Mouse (Mus musculus) intestine, postnatal 0 days (tissue): ENCODE results near the gene Krtap28-13. TPM values are rescaled to one million over a fixed set of nuclear protein-coding genes. Genes with fewer than 3 reads are reported as not detected.

ENCODE experiments used
- ATAC-seq: fragments of 200-750 bp; cut with Nextera tagmentation; 2 replicates; pipeline ENCODE4 v1.8.0; 2017; ENCODE audit warnings: mild to moderate bottlenecking, moderate TSS enrichment, moderate library complexity
- H3K27ac ChIP-seq: fragments of 300-500 bp; sonication (generic); 2 replicates; pipeline ENCODE4 v1.5.1; 2014; ENCODE audit warnings: mild to moderate bottlenecking, low read depth, low read length, moderate library complexity
- H3K27me3 ChIP-seq: fragments of 300-500 bp; sonication (generic); replicated peaks from 2 replicates; pipeline ENCODE4 v1.6.1; 2014; ENCODE audit warnings: low read length, mixed read lengths; ENCODE audit not compliant: control insufficient read depth, insufficient read depth
- H3K36me3 ChIP-seq: fragments of 300-500 bp; sonication (generic); 2 replicates; pipeline ENCODE4 v1.6.1; 2014; ENCODE audit warnings: mild to moderate bottlenecking, moderate library complexity; ENCODE audit not compliant: control insufficient read depth, insufficient read depth
- H3K4me1 ChIP-seq: fragments of 300-500 bp; sonication (generic); replicated peaks from 2 replicates; pipeline ENCODE4 v1.6.1; 2014; ENCODE audit warnings: antibody characterized with exemption, low read length, mixed read lengths; ENCODE audit not compliant: control insufficient read depth, insufficient read depth
- H3K4me2 ChIP-seq: fragments of 300-500 bp; sonication (generic); replicated peaks from 2 replicates; pipeline ENCODE4 v1.6.1; 2014; ENCODE audit warnings: low read depth, mild to moderate bottlenecking, moderate library complexity
- H3K4me3 ChIP-seq: fragments of 300-500 bp; sonication (generic); 2 replicates; pipeline ENCODE4 v1.5.1; 2014; ENCODE audit warnings: low read depth, low read length
- H3K9ac ChIP-seq: fragments of 300-500 bp; sonication (generic); 2 replicates; pipeline ENCODE4 v1.6.1; 2014; ENCODE audit warnings: mild to moderate bottlenecking, low read depth, low read length
- H3K9me3 ChIP-seq: fragments of 300-500 bp; sonication (generic); 2 replicates; pipeline ENCODE4 v1.6.1; 2016; ENCODE audit warnings: mixed run types; ENCODE audit not compliant: control insufficient read depth
- CTCF ChIP-seq: sonication (generic); IDR thresholded peaks from 2 replicates; pipeline ENCODE4 v1.5.1; 2016; ENCODE audit warnings: low read depth, mild to moderate bottlenecking, control low read depth, antibody characterized with exemption, moderate library complexity
- WGBS: fragments of 180-500 bp; shearing (Covaris S2); extraction: QIAGEN DNeasy Blood & Tissue Kit; methylation state at CpG from one replicate; pipeline ENCODE4 v1.1.7; 2014; 5-methylcytosine and 5-hydroxymethylcytosine counted together
- polyA plus RNA-seq: library from polyadenylated mRNA; unstranded; fragments of >200 nt; fragmentation: Nextera tagmentation; extraction: Ambion mirVana; gene quantifications from 2 replicates; pipeline ENCODE4 v1.2.1, GENCODE M21; 2015

Krtap28-13 gene
- polyA plus RNA-seq, 1 experiment from 2014 or later, result 0.12 TPM

- no peak overlapping the region for H3K9ac ChIP-seq
- WGBS, result 52% methylated on average over 11 of the region's 11 CpGs
- ATAC-seq, result peak; percentile 49
- H3K9me3 ChIP-seq, result no peaks in the 10 kb centered on the region
- no peaks in the 10 kb centered on the region for H3K27me3 ChIP-seq
- H3K27ac ChIP-seq, result no peak overlapping the region
- H3K4me3 ChIP-seq, result no peak overlapping the region
- no peaks in the 10 kb centered on the region for H3K4me1 ChIP-seq
- peak overlapping the region; percentile 39 for H3K4me2 ChIP-seq
- peak; percentile 92 for TF ChIP-seq CTCF
- H3K36me3 ChIP-seq, result no peaks in the 10 kb centered on the region
Measured at GRCm38 (mm10) chr1:83076190-83076917, 15.6 kb downstream of the Krtap28-13 start.

- H3K9me3 ChIP-seq, result no peaks in the 10 kb centered on the region
- no peak for TF ChIP-seq CTCF
- H3K9ac ChIP-seq, result no peak overlapping the region
- no peak overlapping the region for H3K4me3 ChIP-seq
- H3K36me3 ChIP-seq, result no peaks in the 10 kb centered on the region
- no peaks in the 10 kb centered on the region for H3K4me1 ChIP-seq
- no peak overlapping the region for H3K4me2 ChIP-seq
- WGBS, result 84% methylated on average over 6 of the region's 6 CpGs
- ATAC-seq, result no peak
- H3K27me3 ChIP-seq, result no peaks in the 10 kb centered on the region
- no peak overlapping the region for H3K27ac ChIP-seq
Measured at GRCm38 (mm10) chr1:83077016-83077415, 16.3 kb downstream of the Krtap28-13 start.

GRCm38 (mm10) chr1:83084790-83085189, 24.1 kb downstream of the Krtap28-13 start:
- no peak overlapping the region for H3K4me3 ChIP-seq
- H3K9ac ChIP-seq, result no peak overlapping the region
- no peaks in the 10 kb centered on the region for H3K4me1 ChIP-seq
- ATAC-seq, result no peak
- no peak overlapping the region for H3K4me2 ChIP-seq
- WGBS, result 40% methylated on average over 2 of the region's 2 CpGs
- no peak for TF ChIP-seq CTCF
- H3K27ac ChIP-seq, result no peak overlapping the region
- H3K36me3 ChIP-seq, result no peaks in the 10 kb centered on the region
- no peaks in the 10 kb centered on the region for H3K9me3 ChIP-seq
- no peaks in the 10 kb centered on the region for H3K27me3 ChIP-seq

- Histone ChIP-seq H3K9ac (no peak overlapping the region), H3K27me3 (no peaks in the 10 kb centered on the region), H3K4me3 (no peak overlapping the region), H3K36me3 (no peaks in the 10 kb centered on the region), H3K27ac (no peak overlapping the region), H3K4me1 (0 out of 2 replicates have a peak, but pooled peaks cover under 1% of the 10 kb centered on the region), H3K9me3 (no peaks in the 10 kb centered on the region), H3K4me2 (no peak overlapping the region)
- TF ChIP-seq CTCF, result no peak
- ATAC-seq, result no peak
- WGBS, result 69% methylated on average over 3 of the region's 3 CpGs
Measured at GRCm38 (mm10) chr1:83091268-83091667, 30.5 kb downstream of the Krtap28-13 start.

GRCm38 (mm10) chr1:83096935-83097334, 36.2 kb downstream of the Krtap28-13 start:
- H3K4me1 ChIP-seq, result 0 out of 2 replicates have a peak, but pooled peaks cover 12% of the 10 kb centered on the region
- ATAC-seq, result peak; percentile 81
- H3K36me3 ChIP-seq, result no peaks in the 10 kb centered on the region
- no peak for TF ChIP-seq CTCF
- H3K27me3 ChIP-seq, result no peaks in the 10 kb centered on the region
- H3K9me3 ChIP-seq, result no peaks in the 10 kb centered on the region
- no peak overlapping the region for H3K4me2 ChIP-seq
- no peak overlapping the region for H3K9ac ChIP-seq
- H3K27ac ChIP-seq, result peak overlapping the region; percentile 73
- no peak overlapping the region for H3K4me3 ChIP-seq
- 44% methylated on average over 4 of the region's 4 CpGs for WGBS

- Histone ChIP-seq H3K36me3 (no peaks in the 10 kb centered on the region), H3K4me1 (0 out of 2 replicates have a peak, but pooled peaks cover 12% of the 10 kb centered on the region), H3K4me2 (no peak overlapping the region), H3K9me3 (no peaks in the 10 kb centered on the region), H3K27me3 (no peaks in the 10 kb centered on the region), H3K9ac (no peak overlapping the region), H3K4me3 (no peak overlapping the region), H3K27ac (no peak overlapping the region)
- ATAC-seq, result no peak
- TF ChIP-seq CTCF, result no peak
- WGBS, result 65% methylated on average over 2 of the region's 2 CpGs
Measured at GRCm38 (mm10) chr1:83099160-83099559, 38.4 kb downstream of the Krtap28-13 start.
